Mouse (Mus musculus) gastrocnemius, postnatal 25 days (tissue): ENCODE measurements around the gene Myh9. TPM values are rescaled to one million over a fixed set of nuclear protein-coding genes. Genes with fewer than 3 reads are reported as not detected.
A peak's percentile ranks its signal among the peaks of the same experiment; 100 is the strongest.

Source experiments
- DNase-seq: peaks from one replicate; pipeline ENCODE4 v3.0.0; 2022
- total RNA-seq, 2 experiments: library from RNA; stranded (reverse); gene quantifications; 1 replicate in 1 of 2; 2 replicates in 1 of 2; pipeline ENCODE4 v1.2.3; 2021

The Myh9 gene
- total RNA-seq, 2 experiments from 2014 or later = 51.0 to 72.0 TPM

- DNase-seq = no peak
Measured at GRCm38 (mm10) chr15:77828242-77828641, 13.7 kb downstream of the Myh9 start.

DNA sequence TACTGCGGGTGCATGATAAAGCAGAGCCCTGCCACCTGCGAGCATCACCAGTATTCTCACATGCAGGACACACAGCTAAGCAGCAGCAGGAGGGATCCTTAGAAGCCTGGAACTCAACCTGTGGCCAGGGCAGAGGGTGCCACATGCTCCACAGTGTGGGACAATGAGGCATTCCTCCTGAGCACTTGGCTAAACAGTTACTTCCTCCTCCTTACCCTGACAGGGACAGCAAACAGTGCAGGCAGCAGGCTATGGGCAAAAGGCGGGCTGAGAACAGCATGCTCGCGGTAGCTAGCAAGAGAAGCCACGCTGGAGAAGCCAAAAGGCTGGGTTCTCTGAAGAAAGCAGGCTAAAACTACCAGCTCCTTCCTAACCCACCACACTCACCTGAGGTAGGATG lies 14.2 kb downstream of the Myh9 start:
- no peak for DNase-seq

DNA sequence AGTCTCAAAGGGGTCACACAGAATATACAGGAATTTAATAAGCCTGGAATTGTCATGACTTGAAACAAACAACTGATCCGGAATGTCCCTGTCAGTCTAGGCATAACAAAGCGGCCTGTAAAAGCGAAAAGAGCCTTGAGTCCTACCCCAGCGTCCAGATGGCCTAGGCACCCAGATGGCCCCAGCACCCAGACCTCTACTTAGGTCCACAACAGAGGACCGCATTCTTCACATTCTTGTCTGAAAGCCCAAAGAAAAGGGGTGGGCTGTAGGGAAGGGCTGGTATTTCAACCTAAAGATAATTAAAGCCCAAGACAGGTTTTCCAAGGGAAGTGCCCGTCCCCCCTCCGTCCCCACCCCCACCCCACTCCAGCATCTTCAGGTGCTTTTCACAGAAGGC lies 14.6 kb downstream of the Myh9 start:
- DNase-seq = no peak

DNA sequence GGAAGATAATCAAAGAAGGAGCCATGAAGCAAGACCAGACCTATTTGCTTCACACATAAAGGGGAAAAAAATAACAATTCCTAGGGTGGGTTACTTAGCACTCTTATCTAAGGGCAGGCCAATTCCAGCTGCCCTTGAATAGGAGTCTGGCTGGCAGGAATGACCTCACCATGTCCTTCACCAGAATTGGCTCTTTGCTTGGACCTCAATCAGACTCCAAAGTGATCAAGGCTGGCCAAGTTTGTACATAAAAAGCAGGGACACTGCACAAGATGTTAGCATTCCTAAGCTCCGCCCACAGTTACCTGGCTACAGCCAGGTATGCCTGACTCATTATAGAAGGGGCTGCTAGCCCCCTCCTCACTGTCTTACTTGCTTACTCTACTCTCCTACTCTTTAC lies 16.6 kb downstream of the Myh9 start:
- DNase-seq = no peak

- DNase-seq = no peak
Measured at GRCm38 (mm10) chr15:77824321-77824720, 17.7 kb downstream of the Myh9 start.

DNA sequence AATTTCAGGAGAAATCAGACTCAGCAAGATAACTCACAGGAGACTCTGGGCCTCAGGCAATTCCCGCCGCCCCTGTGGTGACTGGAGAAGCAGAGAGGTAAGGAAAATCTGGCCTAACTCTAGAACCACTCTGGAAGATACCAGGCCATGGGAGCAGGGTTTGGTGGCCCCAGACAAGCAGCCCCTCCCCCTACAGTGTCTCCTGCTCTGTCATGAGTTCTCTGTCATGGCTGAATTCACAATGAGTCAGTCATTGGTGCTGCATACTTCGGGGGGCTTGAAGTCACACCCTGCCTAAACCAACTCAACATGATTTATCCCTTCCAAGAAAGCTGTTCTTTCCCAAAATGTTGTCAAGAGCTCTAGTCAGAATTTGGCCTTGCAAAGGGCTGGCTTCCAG lies 18.3 kb downstream of the Myh9 start:
- DNase-seq = no peak

GRCm38 (mm10) chr15:77823196-77823595 lies 18.8 kb downstream of the Myh9 start:
- no peak for DNase-seq

- DNase-seq = no peak
Measured at GRCm38 (mm10) chr15:77822671-77823070, 19.3 kb downstream of the Myh9 start.

DNA sequence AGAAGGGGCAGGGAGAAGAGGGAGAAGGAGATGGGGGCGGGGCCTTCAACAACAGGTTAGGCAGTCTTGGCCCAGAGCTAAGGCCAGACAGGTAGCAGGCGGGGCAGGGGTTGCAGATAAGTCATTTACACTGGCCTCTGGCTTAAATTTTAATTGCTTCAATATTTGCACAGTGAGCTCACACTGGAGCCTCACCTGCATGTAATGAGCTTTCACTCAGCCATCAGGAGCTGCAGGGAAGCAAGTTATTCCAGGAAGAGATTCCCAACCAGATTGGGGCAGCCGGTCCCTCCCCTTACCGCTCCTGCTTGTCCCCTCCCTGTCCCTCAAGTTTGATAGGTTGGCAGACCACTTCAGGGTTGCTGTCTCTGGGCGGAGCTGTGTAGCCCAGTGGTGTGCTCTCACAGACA lies 19.9 kb downstream of the Myh9 start:
- no peak for DNase-seq

DNA sequence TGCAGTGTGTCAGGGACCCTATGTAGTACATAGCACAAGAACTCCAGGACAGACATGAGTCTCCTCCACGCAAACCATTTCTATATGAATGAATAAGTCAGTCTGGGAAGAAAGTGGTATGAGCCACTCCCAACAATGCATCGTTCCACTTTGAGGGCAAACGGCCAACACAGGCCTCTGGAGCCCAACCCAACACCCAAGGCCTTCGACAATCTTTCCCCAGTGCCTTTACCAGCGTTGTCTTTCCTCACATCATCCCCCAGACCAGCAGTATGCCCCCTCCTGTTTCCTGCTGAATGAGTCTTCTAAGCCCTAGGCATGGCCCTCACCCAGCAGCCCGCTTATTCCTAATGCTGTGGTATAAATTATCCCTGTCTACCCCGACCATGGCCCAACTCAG lies 20.6 kb downstream of the Myh9 start:
- DNase-seq = no peak

GRCm38 (mm10) chr15:77820480-77821163 lies 21.4 kb downstream of the Myh9 start:
- no peak for DNase-seq

DNA sequence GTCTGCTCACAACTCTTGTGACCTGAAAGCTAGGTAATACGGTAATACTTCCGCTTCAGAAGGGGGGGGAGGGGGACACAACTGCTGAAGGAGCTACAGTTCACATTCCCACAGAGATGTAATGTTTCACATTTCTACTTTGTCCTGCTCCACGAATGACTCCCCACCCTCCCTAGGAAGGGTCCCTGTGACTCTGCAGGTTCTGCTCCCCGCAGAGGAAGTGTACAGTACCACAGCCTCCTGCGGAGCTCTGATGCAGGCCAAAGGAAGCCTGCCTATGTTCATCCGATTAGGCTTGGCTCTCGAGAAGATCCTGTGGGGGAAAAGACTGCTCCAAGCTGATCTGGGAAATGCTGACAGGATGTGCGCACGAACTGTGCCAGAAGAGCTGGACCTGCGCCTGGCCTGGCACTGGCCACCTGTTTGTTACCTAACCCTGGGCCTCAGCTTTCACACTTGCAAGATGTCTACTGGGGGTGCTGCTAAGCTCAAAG lies 22.0 kb downstream of the Myh9 start:
- peak; percentile 93 for DNase-seq

- DNase-seq = no peak
Measured at GRCm38 (mm10) chr15:77818556-77819158, 23.3 kb downstream of the Myh9 start.

DNA sequence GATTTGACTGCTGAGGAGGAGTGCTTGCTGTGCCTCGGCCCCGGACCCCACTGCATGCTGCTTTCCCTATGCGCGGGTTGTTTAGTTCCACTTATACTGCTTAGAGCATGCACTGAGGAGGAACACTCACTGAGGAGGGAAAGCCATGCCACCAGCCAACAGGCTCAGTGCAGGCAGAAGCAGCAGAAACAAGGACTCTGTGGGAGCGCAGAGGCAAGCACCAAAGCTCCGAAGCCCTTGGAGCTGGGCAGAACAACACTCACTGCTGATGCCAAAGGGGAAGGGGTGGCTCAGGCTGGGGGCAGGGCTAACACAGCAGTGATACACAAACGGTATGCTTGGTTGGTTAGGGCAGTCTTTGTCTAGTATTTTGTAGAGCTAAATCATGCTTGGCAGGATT lies 24.6 kb downstream of the Myh9 start:
- no peak for DNase-seq

GRCm38 (mm10) chr15:77816601-77816950 lies 25.4 kb downstream of the Myh9 start:
- DNase-seq = no peak

DNA sequence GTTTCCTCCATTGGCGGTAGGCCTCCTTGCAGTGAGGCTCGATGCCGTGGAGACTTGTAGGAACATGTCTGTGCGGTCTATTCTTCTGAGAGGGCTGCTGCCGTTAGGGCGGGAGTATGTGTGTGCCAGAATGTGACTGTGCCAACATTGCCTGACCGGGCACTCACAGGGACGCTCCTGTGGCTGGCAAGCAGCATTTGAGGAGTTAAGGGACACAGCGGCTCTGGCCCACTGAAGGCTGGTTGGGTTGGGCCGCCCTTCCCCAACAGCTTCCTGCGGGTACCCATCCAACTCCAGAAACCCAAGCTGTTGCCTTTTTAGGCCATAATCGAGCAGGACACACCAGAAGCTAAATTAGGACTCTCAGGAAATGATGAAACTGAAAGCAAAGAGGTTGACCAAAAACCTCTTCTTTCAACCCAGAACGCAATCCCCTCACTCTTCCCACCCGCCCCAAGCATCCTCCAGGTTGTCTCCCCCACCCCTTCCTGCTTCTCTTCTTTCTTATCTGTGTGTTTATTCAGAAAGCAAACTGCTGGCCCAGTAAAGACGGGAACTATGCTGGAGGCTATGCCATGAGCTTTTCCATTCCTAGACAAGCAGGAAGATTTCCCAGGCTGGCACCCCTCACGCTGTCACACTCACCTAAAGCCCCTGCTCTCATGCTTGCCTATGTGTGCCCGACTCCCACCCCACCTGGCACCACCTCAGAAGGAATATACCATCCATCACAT lies 25.9 kb downstream of the Myh9 start:
- peak; percentile 61 for DNase-seq

GRCm38 (mm10) chr15:77813639-77814375 lies 28.2 kb downstream of the Myh9 start:
- peak; percentile 47 for DNase-seq

DNA sequence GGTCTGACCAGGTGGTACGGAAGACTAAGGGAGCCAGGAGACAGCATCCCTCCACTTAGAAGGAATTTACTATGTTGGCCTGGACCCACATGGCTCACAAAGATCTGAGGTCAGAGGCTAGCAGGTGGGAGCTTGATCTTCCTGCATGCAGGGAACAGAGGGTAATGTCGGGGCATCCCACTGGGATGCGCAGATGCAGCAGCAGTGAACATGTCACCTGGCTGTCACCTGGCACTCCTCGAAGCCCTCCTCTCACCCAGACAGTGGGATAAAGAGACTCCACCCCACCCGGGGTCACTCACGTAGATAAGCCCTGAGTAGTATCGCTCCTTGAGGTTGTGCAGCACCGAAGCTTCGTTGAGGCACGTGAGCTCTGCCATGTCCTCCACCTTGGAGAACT lies 29.4 kb downstream of the Myh9 start:
- DNase-seq = no peak

GRCm38 (mm10) chr15:77811099-77811760 lies 30.7 kb downstream of the Myh9 start:
- no peak for DNase-seq

DNA sequence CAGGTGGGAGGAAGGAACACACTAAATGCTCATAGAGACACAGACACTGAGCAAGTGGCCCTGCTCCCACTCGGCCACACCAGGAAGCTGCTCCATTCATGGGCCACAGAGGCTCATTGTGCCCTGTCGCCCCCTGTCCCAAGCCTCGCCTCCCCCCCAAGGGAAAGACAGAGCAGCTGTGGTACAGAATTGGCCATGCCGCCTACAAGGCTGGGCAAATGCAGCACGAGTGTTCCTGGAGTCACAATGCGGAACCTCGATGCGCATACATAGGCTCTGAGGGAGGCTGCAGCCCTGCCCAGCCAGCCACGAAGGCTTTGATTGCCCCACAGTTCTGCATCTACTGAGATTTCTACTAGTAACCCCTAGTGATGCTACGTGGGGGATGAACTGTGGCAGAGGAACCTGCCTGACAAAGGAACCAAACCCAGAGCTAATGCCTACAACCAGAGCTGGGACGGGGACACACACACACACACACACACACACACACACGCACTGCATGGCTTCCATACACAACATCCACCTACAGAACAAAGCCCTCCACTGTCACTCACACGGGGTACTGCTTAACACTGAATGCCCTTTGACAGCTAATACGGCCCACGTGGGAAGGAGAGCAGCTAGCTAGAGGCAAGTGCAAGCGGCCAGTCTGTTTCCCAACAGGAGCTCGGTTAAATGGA lies 31.4 kb downstream of the Myh9 start:
- no peak for DNase-seq

- no peak for DNase-seq
Measured at GRCm38 (mm10) chr15:77809434-77809833, 32.5 kb downstream of the Myh9 start.

- no peak for DNase-seq
Measured at GRCm38 (mm10) chr15:77807264-77807585, 34.8 kb downstream of the Myh9 start.
